Mouse (Mus musculus): ENCODE measurements around the gene Hmgn3. TPM values are rescaled to one million over a fixed set of nuclear protein-coding genes. Genes with fewer than 3 reads are reported as not detected.

The Hmgn3 gene
- total and polyA plus RNA-seq, 3 experiments = 5.7 to 7.4 (median 6.2) TPM

GRCm38 (mm10) chr9:83109705-83110104 is 36.8 kb downstream of the Hmgn3 start:
- intact Hi-C loops (cut with DNase I) = no loop called here
- Histone ChIP-seq H3K4me1 (ENCODE audit: control insufficient read depth, insufficient read depth, low read length) (no peaks in the 10 kb centered on the region), H3K27ac (no peak overlapping the region), H3K36me3 (ENCODE audit: control insufficient read depth, insufficient read depth, low read length) (no peaks in the 10 kb centered on the region), H3K4me3 (no peak overlapping the region), H3K27me3 (ENCODE audit: control insufficient read depth, insufficient read depth, low read length) (no peaks in the 10 kb centered on the region), H3K9ac (ENCODE audit: low read depth, low read length) (no peak overlapping the region), H3K79me2 (replicated peaks; ENCODE audit: control insufficient read depth, insufficient read depth, low read length) (no peaks in the 10 kb centered on the region)
- no peak for DNase-seq
- WGBS = 95% methylated on average over 6 of the region's 6 CpGs
- TF ChIP-seq POLR2A (IDR thresholded peaks at IDR 0.05; ENCODE audit: insufficient read depth, low read depth, low read length) = no peak
- no peak for TF ChIP-seq EP300 (IDR thresholded peaks at IDR 0.05; ENCODE audit: insufficient read depth, low read depth, low read length)
- TF ChIP-seq CTCF (IDR thresholded peaks at IDR 0.05) = no peak

GRCm38 (mm10) chr9:83108821-83109220 is 37.7 kb downstream of the Hmgn3 start:
- Histone ChIP-seq H3K4me1 (ENCODE audit: control insufficient read depth, insufficient read depth, low read length) (no peaks in the 10 kb centered on the region), H3K4me3 (no peak overlapping the region), H3K27ac (no peak overlapping the region), H3K27me3 (ENCODE audit: control insufficient read depth, insufficient read depth, low read length) (no peaks in the 10 kb centered on the region), H3K36me3 (ENCODE audit: control insufficient read depth, insufficient read depth, low read length) (no peaks in the 10 kb centered on the region), H3K9ac (ENCODE audit: low read depth, low read length) (no peak overlapping the region), H3K79me2 (replicated peaks; ENCODE audit: control insufficient read depth, insufficient read depth, low read length) (no peaks in the 10 kb centered on the region)
- no peak for TF ChIP-seq EP300 (IDR thresholded peaks at IDR 0.05; ENCODE audit: insufficient read depth, low read depth, low read length)
- TF ChIP-seq CTCF (IDR thresholded peaks at IDR 0.05) = no peak
- TF ChIP-seq POLR2A (IDR thresholded peaks at IDR 0.05; ENCODE audit: insufficient read depth, low read depth, low read length) = no peak
- DNase-seq = no peak
- WGBS = 67% methylated on average over 3 of the region's 3 CpGs
- intact Hi-C loops (cut with DNase I) = no loop called here

GRCm38 (mm10) chr9:83103785-83104184 is 42.7 kb downstream of the Hmgn3 start:
- H3K4me1 ChIP-seq (ENCODE audit: control insufficient read depth, insufficient read depth, low read length) = no peaks in the 10 kb centered on the region
- H3K36me3 ChIP-seq (ENCODE audit: control insufficient read depth, insufficient read depth, low read length) = no peaks in the 10 kb centered on the region
- H3K27me3 ChIP-seq (ENCODE audit: control insufficient read depth, insufficient read depth, low read length) = no peaks in the 10 kb centered on the region
- TF ChIP-seq EP300 (IDR thresholded peaks at IDR 0.05; ENCODE audit: insufficient read depth, low read depth, low read length) (no peak), POLR2A (IDR thresholded peaks at IDR 0.05; ENCODE audit: insufficient read depth, low read depth, low read length) (no peak), CTCF (IDR thresholded peaks at IDR 0.05) (no peak)
- no peaks in the 10 kb centered on the region for H3K79me2 ChIP-seq (replicated peaks; ENCODE audit: control insufficient read depth, insufficient read depth, low read length)
- no peak for DNase-seq
- H3K27ac ChIP-seq = no peak overlapping the region
- WGBS = 75% methylated on average over 3 of the region's 3 CpGs
- H3K9ac ChIP-seq (ENCODE audit: low read depth, low read length) = no peak overlapping the region
- intact Hi-C loops (cut with DNase I) = no loop called here
- no peak overlapping the region for H3K4me3 ChIP-seq

- Histone ChIP-seq H3K27me3 (ENCODE audit: control insufficient read depth, insufficient read depth, low read length) (no peaks in the 10 kb centered on the region), H3K36me3 (ENCODE audit: control insufficient read depth, insufficient read depth, low read length) (no peaks in the 10 kb centered on the region), H3K79me2 (replicated peaks; ENCODE audit: control insufficient read depth, insufficient read depth, low read length) (no peaks in the 10 kb centered on the region), H3K9ac (ENCODE audit: low read depth, low read length) (no peak overlapping the region), H3K4me1 (ENCODE audit: control insufficient read depth, insufficient read depth, low read length) (no peaks in the 10 kb centered on the region; the same call in 1 of the 2 replicates), H3K27ac (no peak overlapping the region), H3K4me3 (no peak overlapping the region)
- intact Hi-C loops (cut with DNase I) = no loop called here
- TF ChIP-seq CTCF (IDR thresholded peaks at IDR 0.05) (no peak), EP300 (IDR thresholded peaks at IDR 0.05; ENCODE audit: insufficient read depth, low read depth, low read length) (no peak), POLR2A (IDR thresholded peaks at IDR 0.05; ENCODE audit: insufficient read depth, low read depth, low read length) (no peak)
- no peak for DNase-seq
- 83% methylated on average over 3 of the region's 3 CpGs for WGBS
Observed at GRCm38 (mm10) chr9:83101691-83102090, 44.8 kb downstream of the Hmgn3 start.

GRCm38 (mm10) chr9:83100786-83101185 is 45.7 kb downstream of the Hmgn3 start:
- DNase-seq = no peak
- no peaks in the 10 kb centered on the region for H3K79me2 ChIP-seq (replicated peaks; ENCODE audit: control insufficient read depth, insufficient read depth, low read length)
- H3K9ac ChIP-seq (ENCODE audit: low read depth, low read length) = no peak overlapping the region
- 85% methylated on average over 3 of the region's 3 CpGs for WGBS
- H3K27me3 ChIP-seq (ENCODE audit: control insufficient read depth, insufficient read depth, low read length) = no peaks in the 10 kb centered on the region
- no peak overlapping the region for H3K27ac ChIP-seq
- H3K4me3 ChIP-seq = no peak overlapping the region
- intact Hi-C loops (cut with DNase I) = no loop called here
- no peak for TF ChIP-seq CTCF (IDR thresholded peaks at IDR 0.05)
- TF ChIP-seq POLR2A (IDR thresholded peaks at IDR 0.05; ENCODE audit: insufficient read depth, low read depth, low read length) = no peak
- no peak for TF ChIP-seq EP300 (IDR thresholded peaks at IDR 0.05; ENCODE audit: insufficient read depth, low read depth, low read length)
- H3K36me3 ChIP-seq (ENCODE audit: control insufficient read depth, insufficient read depth, low read length) = no peaks in the 10 kb centered on the region
- no peaks in the 10 kb centered on the region; the same call in 1 of the 2 replicates for H3K4me1 ChIP-seq (ENCODE audit: control insufficient read depth, insufficient read depth, low read length)

GRCm38 (mm10) chr9:83098652-83099307 is 47.7 kb downstream of the Hmgn3 start:
- Histone ChIP-seq H3K27me3 (ENCODE audit: control insufficient read depth, insufficient read depth, low read length) (no peaks in the 10 kb centered on the region), H3K4me3 (no peak overlapping the region), H3K4me1 (ENCODE audit: control insufficient read depth, insufficient read depth, low read length) (no peaks in the 10 kb centered on the region; the same call in 1 of the 2 replicates), H3K9ac (ENCODE audit: low read depth, low read length) (no peak overlapping the region), H3K36me3 (ENCODE audit: control insufficient read depth, insufficient read depth, low read length) (no peaks in the 10 kb centered on the region), H3K79me2 (replicated peaks; ENCODE audit: control insufficient read depth, insufficient read depth, low read length) (no peaks in the 10 kb centered on the region), H3K27ac (no peak overlapping the region)
- DNase-seq = no peak
- intact Hi-C loops (cut with DNase I) = no loop called here
- TF ChIP-seq EP300 (IDR thresholded peaks at IDR 0.05; ENCODE audit: insufficient read depth, low read depth, low read length) (no peak), CTCF (IDR thresholded peaks at IDR 0.05) (no peak), POLR2A (IDR thresholded peaks at IDR 0.05; ENCODE audit: insufficient read depth, low read depth, low read length) (no peak)
- WGBS = 87% methylated on average over 12 of the region's 12 CpGs

All from heart, adult 2 months (tissue).